Mouse (Mus musculus) testis, adult 2 months (tissue): ENCODE measurements at regions not wholly inside any gene's neighbourhood (a gene's known extent, or its start where the extent isn't known, plus 50 kb on each side); places are given as distances from the start of the nearest gene placed in this dataset.

Source experiments
- CTCF ChIP-seq: fragments of 200-500 bp; IDR thresholded peaks from 2 replicates; pipeline ENCODE4 v1.5.1; 2012; ENCODE audit warnings: low read depth, mild to moderate bottlenecking, inconsistent platforms, low read length, moderate library complexity; ENCODE audit not compliant: control insufficient read depth, insufficient read depth, insufficient replicate concordance
- POLR2A ChIP-seq: fragments of 200-500 bp; IDR thresholded peaks from 2 replicates; pipeline ENCODE4 v1.6.1; 2012; ENCODE audit warnings: low read depth, mild to moderate bottlenecking, inconsistent platforms, low read length, moderate library complexity; ENCODE audit not compliant: control insufficient read depth

DNA sequence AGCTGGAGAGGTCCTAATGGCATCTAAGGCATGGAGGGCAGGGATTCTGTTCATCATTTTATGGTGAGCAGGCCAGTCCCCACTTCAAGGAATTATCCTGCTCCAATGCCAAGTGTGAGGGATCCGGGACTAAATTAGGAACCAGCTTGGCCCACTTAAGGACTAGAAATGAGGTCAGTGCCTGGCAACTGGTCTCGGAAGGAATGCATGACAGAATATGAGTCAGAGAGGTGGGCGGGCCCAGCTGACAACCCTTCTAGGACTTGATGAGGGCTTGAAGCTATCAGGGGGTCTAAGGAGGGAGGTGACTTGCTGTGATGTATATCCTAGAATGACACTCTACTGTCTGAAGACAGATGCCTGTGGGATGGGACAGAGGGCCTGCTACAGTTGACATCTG, 100.4 kb upstream of the Fam180a start:
- TF ChIP-seq POLR2A (no peak), CTCF (no peak)
